Mouse (Mus musculus) neural tube, embryonic 13.5 days (tissue): ENCODE measurements around the gene Exosc7. TPM values are rescaled to one million over a fixed set of nuclear protein-coding genes. Genes with fewer than 3 reads are reported as not detected.

ENCODE experiments used
- ATAC-seq: fragments of 200-750 bp; cut with Nextera tagmentation; 2 replicates; pipeline ENCODE4 v1.8.0; 2017; ENCODE audit warnings: low read depth, mild to moderate bottlenecking, moderate TSS enrichment, moderate library complexity
- H3K27ac ChIP-seq: fragments of 300-500 bp; sonication (generic); replicated peaks from 2 replicates; pipeline ENCODE4 v1.5.1; 2015; ENCODE audit warnings: moderate library complexity, mild to moderate bottlenecking, inconsistent platforms
- H3K27me3 ChIP-seq: fragments of 300-500 bp; sonication (generic); 2 replicates; pipeline ENCODE4 v1.6.1; 2015; ENCODE audit warnings: mild to moderate bottlenecking, inconsistent platforms
- H3K36me3 ChIP-seq: fragments of 300-500 bp; sonication (generic); 2 replicates; pipeline ENCODE4 v1.6.1; 2015; ENCODE audit warnings: mild to moderate bottlenecking, inconsistent platforms
- H3K4me1 ChIP-seq: fragments of 300-500 bp; sonication (generic); replicated peaks from 2 replicates; pipeline ENCODE4 v1.6.1; 2015; ENCODE audit warnings: inconsistent platforms
- H3K4me2 ChIP-seq: fragments of 300-500 bp; sonication (generic); 2 replicates; pipeline ENCODE4 v1.6.1; 2015; ENCODE audit warnings: inconsistent platforms, mild to moderate bottlenecking, moderate library complexity
- H3K4me3 ChIP-seq: fragments of 300-500 bp; sonication (generic); 2 replicates; pipeline ENCODE4 v1.5.1; 2015; ENCODE audit warnings: mild to moderate bottlenecking, inconsistent platforms
- H3K9ac ChIP-seq: fragments of 300-500 bp; sonication (generic); 2 replicates; pipeline ENCODE4 v1.6.1; 2015; ENCODE audit warnings: moderate library complexity, mild to moderate bottlenecking, inconsistent platforms
- H3K9me3 ChIP-seq: fragments of 300-500 bp; sonication (generic); 2 replicates; pipeline ENCODE4 v1.6.1; 2016; ENCODE audit warnings: inconsistent platforms
- WGBS: fragments of 180-500 bp; shearing (Covaris S2); methylation state at CpG from one replicate; pipeline ENCODE4 v1.1.7; 2015; 5-methylcytosine and 5-hydroxymethylcytosine counted together
- polyA plus RNA-seq: library from polyadenylated mRNA; unstranded; fragments of >200 nt; fragmentation: Nextera tagmentation; extraction: Ambion mirVana; gene quantifications from 2 replicates; pipeline ENCODE4 v1.2.1, GENCODE M21; 2015

Gene Exosc7
- 69.4 and 81.3 TPM in 2 replicates for polyA plus RNA-seq

- peak; percentile 95 for ATAC-seq
- H3K36me3 ChIP-seq, result peaks cover 13% of the 10 kb centered on the region
- H3K4me2 ChIP-seq, result peak within 1 kb of the TSS; percentile 79
- H3K9me3 ChIP-seq, result no peaks in the 10 kb centered on the region
- no peaks in the 10 kb centered on the region for H3K27me3 ChIP-seq
- peak within 1 kb of the TSS; percentile 73 for H3K4me3 ChIP-seq
- WGBS, result under 1% methylated on average over 79 of the region's 79 CpGs
- H3K4me1 ChIP-seq, result peaks cover 33% of the 10 kb centered on the region
- peak within 1 kb of the TSS; percentile 94 for H3K9ac ChIP-seq
- peak within 1 kb of the TSS; percentile 94 for H3K27ac ChIP-seq
These were observed at the start of gene Exosc7, which contains the start of gene Zdhhc3 for GRCm38 (mm10) chr9:123112805-123113521. TSS of gene Exosc7 (plus strand) at chr9:123113215. TSS of gene Zdhhc3 (minus strand) at chr9:123113205.

DNA sequence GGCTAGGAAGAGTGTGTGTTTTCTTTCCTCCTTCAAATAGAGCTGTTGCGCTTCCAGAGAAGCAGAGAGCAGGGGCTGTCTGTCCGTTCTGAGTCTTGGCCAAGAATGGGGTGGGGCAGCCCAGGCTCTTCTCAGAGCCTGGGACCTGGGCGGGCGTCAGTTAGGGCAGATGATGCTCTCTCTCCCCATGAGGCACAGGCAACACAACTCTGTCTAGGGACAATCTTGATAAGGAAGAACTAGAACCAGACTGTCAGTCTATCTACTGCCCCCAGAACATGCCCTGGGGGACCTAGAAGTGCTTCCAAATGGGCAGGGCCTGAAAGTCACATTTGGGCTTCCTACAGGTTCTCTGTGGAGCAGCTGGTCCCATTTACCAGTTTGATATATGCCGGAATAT lies 33.9 kb upstream of the Exosc7 start:
- no peak overlapping the region for H3K4me2 ChIP-seq
- no peak overlapping the region for H3K4me3 ChIP-seq
- no peaks in the 10 kb centered on the region for H3K9me3 ChIP-seq
- H3K4me1 ChIP-seq, result no peaks in the 10 kb centered on the region
- peaks cover 94% of the 10 kb centered on the region for H3K36me3 ChIP-seq
- no peaks in the 10 kb centered on the region for H3K27me3 ChIP-seq
- 94% methylated on average over 5 of the region's 5 CpGs for WGBS
- no peak overlapping the region for H3K27ac ChIP-seq
- no peak for ATAC-seq
- H3K9ac ChIP-seq, result no peak overlapping the region

DNA sequence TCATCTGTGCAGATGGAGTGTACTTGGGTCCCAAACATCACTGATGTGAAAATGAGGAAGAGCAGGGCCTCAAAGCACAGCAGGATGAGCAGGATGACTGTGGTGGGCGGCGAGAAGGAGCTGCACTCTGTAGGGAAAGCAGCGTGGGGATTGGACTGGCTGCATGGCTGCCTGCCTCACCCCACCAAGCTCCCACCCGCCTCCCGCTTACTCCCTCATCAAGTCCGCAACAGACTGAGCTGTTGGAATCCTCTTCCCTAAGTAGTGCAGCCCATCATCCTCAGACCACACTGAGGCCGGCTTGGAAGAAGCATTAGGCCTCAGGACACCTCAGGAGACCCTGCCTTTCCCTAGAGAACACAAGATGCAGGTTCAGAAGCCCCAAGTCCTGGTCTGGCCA lies 32.7 kb upstream of the Exosc7 start:
- Histone ChIP-seq H3K9ac (no peak overlapping the region), H3K27ac (no peak overlapping the region), H3K9me3 (no peaks in the 10 kb centered on the region), H3K4me1 (no peaks in the 10 kb centered on the region), H3K4me2 (no peak overlapping the region), H3K36me3 (peaks cover 95% of the 10 kb centered on the region), H3K4me3 (no peak overlapping the region), H3K27me3 (no peaks in the 10 kb centered on the region)
- WGBS, result 93% methylated on average over 7 of the region's 7 CpGs
- ATAC-seq, result no peak

GRCm38 (mm10) chr9:123080796-123081195 lies 32.2 kb upstream of the Exosc7 start:
- no peak overlapping the region for H3K4me2 ChIP-seq
- H3K27ac ChIP-seq, result no peak overlapping the region
- H3K4me1 ChIP-seq, result no peaks in the 10 kb centered on the region
- no peak for ATAC-seq
- WGBS, result 74% methylated on average over 1 of the region's 1 CpGs
- no peak overlapping the region for H3K9ac ChIP-seq
- no peaks in the 10 kb centered on the region for H3K9me3 ChIP-seq
- no peaks in the 10 kb centered on the region for H3K27me3 ChIP-seq
- no peak overlapping the region for H3K4me3 ChIP-seq
- peaks cover 95% of the 10 kb centered on the region for H3K36me3 ChIP-seq

GRCm38 (mm10) chr9:123085373-123085772 lies 27.6 kb upstream of the Exosc7 start:
- no peak overlapping the region for H3K9ac ChIP-seq
- WGBS, result 77% methylated on average over 1 of the region's 1 CpGs
- H3K27ac ChIP-seq, result no peak overlapping the region
- H3K9me3 ChIP-seq, result no peaks in the 10 kb centered on the region
- H3K27me3 ChIP-seq, result no peaks in the 10 kb centered on the region
- no peak overlapping the region for H3K4me2 ChIP-seq
- H3K4me3 ChIP-seq, result no peak overlapping the region
- no peaks in the 10 kb centered on the region for H3K4me1 ChIP-seq
- ATAC-seq, result no peak
- peaks cover 92% of the 10 kb centered on the region for H3K36me3 ChIP-seq

- Histone ChIP-seq H3K36me3 (peaks cover 72% of the 10 kb centered on the region), H3K27ac (no peak overlapping the region)
- WGBS, result 87% methylated on average over 3 of the region's 3 CpGs
These were observed 25.5 kb upstream of the Exosc7 start for GRCm38 (mm10) chr9:123087558-123087957.

DNA sequence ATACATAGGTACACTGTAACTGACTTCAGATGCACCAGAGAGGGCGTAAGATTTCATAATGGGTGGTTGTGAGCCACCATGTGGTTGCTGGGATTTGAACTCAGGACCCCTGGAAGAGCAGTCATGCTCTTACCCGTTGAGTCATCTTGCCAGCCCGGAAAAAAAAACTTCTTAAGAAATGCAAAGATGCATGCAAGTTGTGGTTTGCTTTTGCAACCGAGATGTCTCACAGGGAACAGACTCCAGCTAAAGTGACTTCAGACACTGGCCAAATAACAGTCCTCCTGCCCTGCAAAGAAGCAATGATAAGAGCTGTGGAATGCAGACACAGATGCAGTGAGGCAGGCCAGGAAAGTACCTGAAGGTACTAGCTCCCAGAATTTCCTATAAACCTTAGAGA lies 22.2 kb upstream of the Exosc7 start:
- Histone ChIP-seq H3K27ac (no peak overlapping the region), H3K36me3 (peaks cover 59% of the 10 kb centered on the region), H3K27me3 (no peaks in the 10 kb centered on the region), H3K4me3 (no peak overlapping the region), H3K9me3 (no peaks in the 10 kb centered on the region), H3K4me1 (no peaks in the 10 kb centered on the region), H3K4me2 (no peak overlapping the region), H3K9ac (no peak overlapping the region)
- ATAC-seq, result no peak
- WGBS, result 90% methylated on average over 4 of the region's 4 CpGs

More at GRCm38 (mm10) chr9:123087558-123087957, 25.5 kb upstream of the Exosc7 start:
- Histone ChIP-seq H3K4me1 (no peaks in the 10 kb centered on the region), H3K9ac (no peak overlapping the region), H3K9me3 (no peaks in the 10 kb centered on the region), H3K27me3 (no peaks in the 10 kb centered on the region), H3K4me3 (no peak overlapping the region), H3K4me2 (no peak overlapping the region)
- no peak for ATAC-seq

DNA sequence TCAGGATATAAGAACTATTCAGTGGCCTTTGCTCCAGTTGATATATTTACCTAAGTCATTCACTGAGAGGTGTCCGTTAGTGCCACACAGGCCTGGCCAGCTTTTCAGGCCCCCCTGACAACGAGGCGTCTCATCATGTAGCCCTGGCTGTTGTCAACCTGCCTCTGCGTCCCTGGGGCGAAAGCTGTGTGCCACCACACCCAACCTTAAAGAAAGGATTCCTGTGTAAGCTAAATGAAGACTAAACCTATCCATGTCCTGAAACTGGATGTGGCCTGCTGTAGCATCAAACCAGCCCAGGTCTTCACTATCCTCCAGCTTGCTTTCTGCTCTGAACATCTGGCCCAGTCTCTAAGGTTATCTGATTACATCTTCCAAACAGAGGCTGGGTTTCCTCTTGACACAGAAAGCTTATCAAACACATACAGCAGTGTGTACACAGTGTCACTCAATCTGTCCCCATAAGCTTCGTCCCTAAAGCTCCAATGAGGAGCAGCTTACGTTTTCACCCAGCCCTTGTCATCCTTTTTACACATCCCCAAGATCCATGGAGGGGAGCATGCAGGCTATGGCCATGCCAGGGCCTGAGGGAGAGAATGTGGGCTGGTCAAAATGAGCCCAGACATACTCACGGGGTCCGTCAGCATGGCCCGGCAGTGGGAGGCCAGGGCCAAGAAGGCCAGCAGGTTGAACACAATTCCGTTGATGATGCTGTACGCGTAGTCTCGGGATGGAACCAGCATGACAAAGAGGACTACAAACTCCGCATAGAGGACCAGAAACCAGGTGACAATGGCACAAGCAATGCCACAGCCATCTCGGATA lies 13.2 kb upstream of the Exosc7 start:
- H3K4me3 ChIP-seq, result no peak overlapping the region
- no peak for ATAC-seq
- H3K9ac ChIP-seq, result no peak overlapping the region
- H3K9me3 ChIP-seq, result no peaks in the 10 kb centered on the region
- WGBS, result 95% methylated on average over 16 of the region's 16 CpGs
- no peak overlapping the region for H3K27ac ChIP-seq
- no peaks in the 10 kb centered on the region for H3K27me3 ChIP-seq
- H3K36me3 ChIP-seq, result peaks cover 66% of the 10 kb centered on the region
- no peak overlapping the region for H3K4me2 ChIP-seq
- H3K4me1 ChIP-seq, result no peaks in the 10 kb centered on the region

DNA sequence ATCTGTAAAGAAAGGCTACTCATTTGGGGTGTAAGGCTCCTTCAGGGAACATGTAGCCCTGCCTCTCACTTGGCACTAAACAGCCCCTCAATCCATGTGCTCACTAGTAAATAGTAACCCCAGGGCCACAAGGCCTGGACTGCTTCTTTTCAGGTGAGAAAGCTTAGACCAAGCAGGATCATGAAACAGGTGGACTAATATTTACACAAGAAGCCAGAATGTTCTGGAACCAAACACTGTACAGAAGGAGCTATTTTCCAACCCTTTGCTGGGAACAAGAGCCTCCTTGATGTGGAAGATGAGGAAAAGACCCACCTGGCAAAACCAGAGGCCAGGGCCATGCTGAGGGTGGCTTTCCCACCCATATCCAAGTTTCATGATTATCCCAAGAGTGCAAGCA lies 9.6 kb upstream of the Exosc7 start:
- Histone ChIP-seq H3K9me3 (no peaks in the 10 kb centered on the region), H3K27me3 (no peaks in the 10 kb centered on the region), H3K4me2 (no peak overlapping the region), H3K9ac (no peak overlapping the region), H3K4me3 (no peak overlapping the region), H3K36me3 (peaks cover 41% of the 10 kb centered on the region), H3K27ac (no peak overlapping the region), H3K4me1 (no peaks in the 10 kb centered on the region)
- ATAC-seq, result no peak

GRCm38 (mm10) chr9:123104362-123104761 lies 8.7 kb upstream of the Exosc7 start:
- no peak overlapping the region for H3K4me2 ChIP-seq
- no peaks in the 10 kb centered on the region for H3K27me3 ChIP-seq
- H3K9me3 ChIP-seq, result no peaks in the 10 kb centered on the region
- no peak overlapping the region for H3K27ac ChIP-seq
- no peak for ATAC-seq
- H3K9ac ChIP-seq, result no peak overlapping the region
- H3K36me3 ChIP-seq, result peaks cover 33% of the 10 kb centered on the region
- no peak overlapping the region for H3K4me3 ChIP-seq
- no peaks in the 10 kb centered on the region for H3K4me1 ChIP-seq

GRCm38 (mm10) chr9:123107186-123107585 lies 5.8 kb upstream of the Exosc7 start:
- whole genome bisulfite sequencing, result 90% methylated on average over 4 of the region's 4 CpGs
- Histone ChIP-seq H3K36me3 (peaks cover 19% of the 10 kb centered on the region), H3K9ac (no peak overlapping the region), H3K4me1 (peaks cover 19% of the 10 kb centered on the region), H3K27me3 (no peaks in the 10 kb centered on the region), H3K4me2 (no peak overlapping the region), H3K27ac (no peak overlapping the region), H3K4me3 (no peak overlapping the region), H3K9me3 (no peaks in the 10 kb centered on the region)
- no peak for ATAC-seq

GRCm38 (mm10) chr9:123109188-123109587 lies 3.8 kb upstream of the Exosc7 start:
- H3K9me3 ChIP-seq, result no peaks in the 10 kb centered on the region
- no peak overlapping the region for H3K9ac ChIP-seq
- no peak overlapping the region for H3K4me3 ChIP-seq
- WGBS, result 92% methylated on average over 7 of the region's 7 CpGs
- H3K27ac ChIP-seq, result no peak overlapping the region
- no peak overlapping the region for H3K4me2 ChIP-seq
- H3K27me3 ChIP-seq, result no peaks in the 10 kb centered on the region
- peaks cover 29% of the 10 kb centered on the region for H3K4me1 ChIP-seq
- no peak for ATAC-seq
- peaks cover 15% of the 10 kb centered on the region for H3K36me3 ChIP-seq
